Mouse (Mus musculus) limb, embryonic 14.5 days (tissue): ENCODE measurements around the gene Lgals1. TPM values are rescaled to one million over a fixed set of nuclear protein-coding genes. Genes with fewer than 3 reads are reported as not detected.

Experiments
- ATAC-seq: fragments of 200-750 bp; cut with Nextera tagmentation; 2 replicates; pipeline ENCODE4 v1.8.0; 2017; ENCODE audit warnings: low read depth, moderate number of reproducible peaks, moderate TSS enrichment; ENCODE audit not compliant: low FRiP score
- DNase-seq: peaks from one replicate; pipeline ENCODE4 v3.0.0-alpha.2; 2015; ENCODE audit warnings: low spot score
- H3K27ac ChIP-seq: fragments of 300-500 bp; sonication (generic); replicated peaks from 2 replicates; pipeline ENCODE4 v1.5.1; 2014; ENCODE audit warnings: low read depth, mild to moderate bottlenecking, low read length, moderate library complexity, mixed read lengths
- H3K27me3 ChIP-seq: fragments of 300-500 bp; sonication (generic); 2 replicates; pipeline ENCODE4 v1.6.1; 2014; ENCODE audit warnings: low read length, mixed read lengths; ENCODE audit not compliant: control insufficient read depth, insufficient read depth
- H3K36me3 ChIP-seq: fragments of 300-500 bp; sonication (generic); 2 replicates; pipeline ENCODE4 v1.6.1; 2014; ENCODE audit warnings: mild to moderate bottlenecking, low read length, moderate library complexity, mixed read lengths; ENCODE audit not compliant: control insufficient read depth, insufficient read depth
- H3K4me1 ChIP-seq: fragments of 300-500 bp; sonication (generic); 2 replicates; pipeline ENCODE4 v1.6.1; 2014; ENCODE audit warnings: antibody characterized with exemption, low read length, mixed read lengths; ENCODE audit not compliant: control insufficient read depth, insufficient read depth
- H3K4me2 ChIP-seq: fragments of 300-500 bp; sonication (generic); replicated peaks from 2 replicates; pipeline ENCODE4 v1.6.1; 2014; ENCODE audit warnings: low read depth, mild to moderate bottlenecking, low read length, moderate library complexity; ENCODE audit not compliant: severe bottlenecking
- H3K4me3 ChIP-seq: fragments of 300-500 bp; sonication (generic); replicated peaks from 2 replicates; pipeline ENCODE4 v1.5.1; 2014; ENCODE audit warnings: low read length
- H3K9ac ChIP-seq: fragments of 300-500 bp; sonication (generic); 2 replicates; pipeline ENCODE4 v1.6.1; 2014; ENCODE audit warnings: mild to moderate bottlenecking, low read depth, low read length, moderate library complexity; ENCODE audit not compliant: severe bottlenecking
- H3K9me3 ChIP-seq: fragments of 300-500 bp; sonication (generic); 2 replicates; pipeline ENCODE4 v1.6.1; 2016; ENCODE audit warnings: low read length; ENCODE audit not compliant: control insufficient read depth
- POLR2A ChIP-seq: fragments of 200-500 bp; IDR thresholded peaks from 2 replicates; pipeline ENCODE4 v1.8.0; 2012; ENCODE audit warnings: inconsistent platforms, mild to moderate bottlenecking, moderate library complexity, borderline replicate concordance; ENCODE audit not compliant: insufficient read depth, insufficient read length; ENCODE audit errors: extremely low read depth
- WGBS: fragments of 180-500 bp; shearing (Covaris S2); extraction: QIAGEN DNeasy Blood & Tissue Kit; methylation state at CpG from one replicate; pipeline ENCODE4 v1.1.7; 2014; 5-methylcytosine and 5-hydroxymethylcytosine counted together
- polyA plus RNA-seq, 2 experiments: library from polyadenylated mRNA; depleted of rRNA in 1 of 2; stranded (reverse) in 1 of 2; unstranded in 1 of 2; fragments of >200 nt; fragmentation: Nextera tagmentation in 1 of 2; extraction: Ambion mirVana in 1 of 2; gene quantifications; 2 replicates each; pipeline versions ENCODE4 v1.2.1 to v1.2.3; 2012 to 2014

Gene Lgals1
- polyA plus RNA-seq, 2 experiments, result 2,309 to 2,738 TPM

DNA sequence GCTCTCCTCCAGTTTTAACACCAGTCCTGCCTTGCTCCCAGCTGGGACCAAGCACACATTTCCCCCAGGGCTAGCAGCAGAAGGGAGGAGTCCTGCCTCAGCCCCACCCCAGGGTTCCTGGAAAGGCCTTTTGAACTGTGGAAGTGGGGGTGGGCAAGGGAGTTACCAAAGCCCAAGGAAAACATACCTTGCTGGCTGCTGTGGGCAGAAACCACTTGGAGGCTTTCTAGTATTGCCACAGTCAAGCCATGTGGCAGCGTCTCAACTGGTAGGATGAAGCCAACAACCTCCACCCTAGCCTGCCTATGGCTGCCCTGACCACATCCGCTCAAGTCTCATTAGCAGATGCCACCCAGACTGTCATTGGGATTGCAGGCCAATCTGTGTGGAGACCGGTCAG is 30.4 kb upstream of the Lgals1 start:
- ATAC-seq, result no peak
- Histone ChIP-seq H3K4me2 (no peak overlapping the region), H3K9ac (no peak overlapping the region), H3K4me1 (peaks cover 21% of the 10 kb centered on the region), H3K36me3 (peaks cover 44% of the 10 kb centered on the region), H3K27ac (no peak overlapping the region), H3K27me3 (no peaks in the 10 kb centered on the region), H3K4me3 (no peak overlapping the region), H3K9me3 (no peaks in the 10 kb centered on the region)
- TF ChIP-seq POLR2A, result no peak
- WGBS, result 83% methylated on average over 3 of the region's 3 CpGs
- DNase-seq, result no peak

DNA sequence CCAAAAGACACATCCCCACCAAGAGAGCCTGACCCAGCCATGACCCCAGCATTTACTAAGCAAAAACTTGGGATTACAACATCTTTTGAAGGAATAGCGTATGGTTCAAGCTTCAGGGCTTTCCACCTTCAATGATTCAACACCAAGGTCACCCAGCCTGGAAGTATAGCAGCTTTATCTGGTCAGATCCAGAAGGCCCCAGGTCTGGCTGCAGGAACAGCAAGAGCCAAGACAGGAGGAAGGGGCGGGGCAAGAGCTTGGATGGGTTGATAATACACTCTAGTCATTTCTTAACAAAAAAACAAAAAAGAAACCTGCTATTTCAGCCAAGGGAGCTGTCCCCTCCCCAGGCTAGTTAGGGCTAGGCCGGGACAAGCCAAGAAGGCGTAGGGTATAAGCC is 29.0 kb upstream of the Lgals1 start:
- no peak for TF ChIP-seq POLR2A
- WGBS, result 86% methylated on average over 4 of the region's 4 CpGs
- H3K4me2 ChIP-seq, result no peak overlapping the region
- no peak for ATAC-seq
- H3K9me3 ChIP-seq, result no peaks in the 10 kb centered on the region
- no peak overlapping the region for H3K9ac ChIP-seq
- no peak for DNase-seq
- H3K27ac ChIP-seq, result no peak overlapping the region
- peaks cover 28% of the 10 kb centered on the region for H3K4me1 ChIP-seq
- peaks cover 31% of the 10 kb centered on the region for H3K36me3 ChIP-seq
- H3K4me3 ChIP-seq, result no peak overlapping the region
- no peaks in the 10 kb centered on the region for H3K27me3 ChIP-seq

DNA sequence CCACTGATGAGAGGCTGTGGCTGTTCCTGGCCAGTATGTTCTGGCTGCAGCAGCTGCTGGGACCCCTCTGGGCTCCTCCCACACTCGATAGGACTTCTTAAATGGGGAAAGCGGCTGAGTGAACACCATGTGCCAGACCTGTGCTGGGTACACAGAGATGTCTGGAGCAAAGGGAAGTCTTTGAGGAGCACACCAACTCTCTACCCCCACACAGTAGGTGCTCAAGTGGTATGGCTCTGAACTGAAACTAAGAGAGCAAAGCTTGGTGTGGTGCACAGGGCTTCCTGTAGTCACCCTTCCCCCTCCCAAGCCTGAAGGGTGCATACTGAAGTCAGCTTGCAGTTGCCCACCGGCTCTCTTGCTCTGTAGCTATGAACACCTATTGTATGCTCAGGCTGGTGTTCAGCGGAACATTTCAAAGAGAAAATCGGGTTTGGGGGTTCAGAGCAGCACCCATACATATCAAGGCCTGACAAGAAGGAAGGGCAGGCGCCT is 28.0 kb upstream of the Lgals1 start:
- no peak for TF ChIP-seq POLR2A
- DNase-seq (no peak), ATAC-seq (no peak)
- peak overlapping the region; percentile 64; the same call in 1 of the 2 replicates for H3K9ac ChIP-seq
- H3K4me3 ChIP-seq, result peak overlapping the region; percentile 61; the same call in 1 of the 2 replicates
- peaks cover 30% of the 10 kb centered on the region for H3K36me3 ChIP-seq
- WGBS, result 47% methylated on average over 6 of the region's 6 CpGs
- peaks cover 28% of the 10 kb centered on the region for H3K4me1 ChIP-seq
- H3K9me3 ChIP-seq, result no peaks in the 10 kb centered on the region
- H3K27ac ChIP-seq, result no peak overlapping the region
- H3K27me3 ChIP-seq, result no peaks in the 10 kb centered on the region
- peak overlapping the region; percentile 82 for H3K4me2 ChIP-seq

DNA sequence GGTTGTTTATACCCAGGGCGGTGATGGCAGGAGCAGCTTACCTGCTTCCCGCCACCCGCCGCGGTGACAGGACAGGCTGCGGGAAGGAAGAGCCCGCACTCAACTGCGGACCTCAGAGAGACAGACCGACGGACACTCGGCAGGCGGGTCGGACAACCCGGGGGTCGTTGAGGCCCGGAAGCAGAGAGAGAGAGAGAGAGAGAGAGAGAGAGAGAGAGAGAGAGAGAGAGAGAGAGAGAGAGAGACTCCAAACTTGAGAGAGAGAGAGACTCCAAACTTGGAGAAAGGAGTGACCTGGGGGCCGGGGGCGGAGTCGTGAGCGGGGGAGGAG is 27.2 kb upstream of the Lgals1 start, which contains the start of gene Gm49510:
TSS of gene Gm49510 (plus strand) at position 259 of the 331 bp plus-strand sequence.
- Histone ChIP-seq H3K4me1 (peaks cover 28% of the 10 kb centered on the region), H3K4me2 (peak within 1 kb of the TSS; percentile 82), H3K4me3 (peak within 1 kb of the TSS; percentile 61), H3K9me3 (no peaks in the 10 kb centered on the region), H3K9ac (peak within 1 kb of the TSS; percentile 64), H3K27ac (peak within 1 kb of the TSS; percentile 23), H3K27me3 (no peaks in the 10 kb centered on the region), H3K36me3 (peaks cover 30% of the 10 kb centered on the region)
- DNase-seq, result no peak
- no peak for TF ChIP-seq POLR2A
- ATAC-seq, result no peak
- WGBS, result under 1% methylated on average over 19 of the region's 20 CpGs

DNA sequence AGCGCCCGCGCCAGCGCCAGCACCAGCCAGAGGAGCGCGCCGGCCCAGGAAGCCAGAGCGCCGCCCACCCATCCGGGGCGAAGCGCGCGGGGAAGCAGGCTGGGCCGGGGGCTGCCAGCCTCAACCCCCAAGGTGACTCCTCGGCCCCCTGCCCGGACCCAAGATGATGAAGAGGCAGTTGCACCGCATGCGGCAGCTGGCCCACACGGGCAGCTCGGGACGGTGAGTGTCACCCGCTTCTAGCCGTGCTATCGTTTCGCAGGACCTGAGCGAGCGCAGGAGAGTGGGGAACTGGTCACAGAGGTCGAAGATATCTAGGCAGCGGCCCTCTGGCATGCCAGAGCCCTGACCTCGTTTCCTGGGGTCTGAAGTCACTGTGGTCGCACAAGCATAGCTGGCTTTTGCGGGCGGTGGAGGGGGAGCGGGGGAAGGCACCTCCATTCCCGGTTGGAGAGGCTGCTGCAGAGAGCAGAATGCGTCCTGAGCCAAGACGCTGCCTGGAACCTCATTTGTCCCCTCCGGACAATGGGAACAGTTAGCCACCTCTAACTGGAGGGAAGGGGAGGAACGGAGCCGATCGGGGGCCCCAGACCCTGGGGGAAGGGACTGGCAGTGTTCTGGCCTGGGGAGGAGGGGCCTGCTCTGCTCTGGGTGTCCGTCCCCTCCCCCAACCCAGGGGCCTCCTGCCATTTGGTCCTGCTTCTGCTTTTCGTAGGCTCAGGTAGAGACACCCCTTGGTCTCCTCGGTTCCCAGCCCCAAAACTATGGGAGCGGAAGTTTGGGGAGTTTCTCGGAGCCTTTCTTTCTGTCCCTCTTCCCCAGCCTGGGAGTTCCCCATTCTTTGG is 26.6 kb upstream of the Lgals1 start, which contains the start of gene Sh3bp1:
TSS of gene Sh3bp1 (plus strand) at position 29 of the 845 bp plus-strand sequence.
- Histone ChIP-seq H3K4me2 (peak within 1 kb of the TSS; percentile 82), H3K4me1 (peaks cover 28% of the 10 kb centered on the region), H3K9me3 (no peaks in the 10 kb centered on the region), H3K4me3 (peak within 1 kb of the TSS; percentile 61), H3K27ac (peak within 1 kb of the TSS; percentile 23), H3K9ac (peak within 1 kb of the TSS; percentile 64), H3K36me3 (peaks cover 30% of the 10 kb centered on the region), H3K27me3 (no peaks in the 10 kb centered on the region)
- ATAC-seq (peak; percentile 67), DNase-seq (peak; percentile 71)
- TF ChIP-seq POLR2A, result 0 out of 2 replicates have a peak, but pooled peaks have one; percentile 47
- 0% methylated on average over 43 of the region's 47 CpGs for WGBS
